ENCODE assay signal across 19 mouse cellular contexts in genomic region chr16:95717631-95718030, GRCm38 (mm10).
"Had no signal": no experiment of that assay in that cellular context is flagged by ENCODE, and none has a peak within 500 bp of the region (broad histone marks: within the 10 kb centered on the region; RNA-seq: fewer than 3 reads in every experiment).

No protein-coding gene starts in this region.

- ATAC-seq: liver, embryonic 12.5 days; midbrain, embryonic 15.5 days had no signal

- DNase-seq: kidney, adult 2 months; kidney, postnatal 14 days; left cerebral cortex, postnatal 4 days; liver; lung, adult 18-20 months; lung, postnatal 10 days; lung, postnatal 4 days; right cerebral cortex, postnatal 14 days; right cerebral cortex, postnatal 4 days; thymus, postnatal 25 days had no signal

- H3K9me3 ChIP-seq: liver, embryonic 12.5 days; liver, embryonic 15.5 days; lung, embryonic 15.5 days had no signal

- H3K27ac ChIP-seq: kidney, embryonic 15.5 days; limb, embryonic 13.5 days; liver, embryonic 12.5 days; liver, embryonic 15.5 days; lung, embryonic 15.5 days; midbrain, embryonic 12.5 days; midbrain, embryonic 15.5 days; neural tube, embryonic 12.5 days; neural tube, embryonic 15.5 days had no signal

- H3K4me3 ChIP-seq: kidney, embryonic 15.5 days; limb, embryonic 13.5 days; liver, embryonic 12.5 days; liver, embryonic 15.5 days; lung, embryonic 15.5 days; midbrain, embryonic 12.5 days; midbrain, embryonic 15.5 days; neural tube, embryonic 12.5 days; neural tube, embryonic 15.5 days had no signal

- H3K4me1 ChIP-seq: kidney, embryonic 15.5 days; limb, embryonic 13.5 days; liver, embryonic 12.5 days; liver, embryonic 15.5 days; lung, embryonic 15.5 days; midbrain, embryonic 12.5 days; midbrain, embryonic 15.5 days; neural tube, embryonic 12.5 days; neural tube, embryonic 15.5 days had no signal

- H3K4me2 ChIP-seq: kidney, embryonic 15.5 days; limb, embryonic 13.5 days; liver, embryonic 12.5 days; liver, embryonic 15.5 days; lung, embryonic 15.5 days; midbrain, embryonic 12.5 days; midbrain, embryonic 15.5 days; neural tube, embryonic 12.5 days; neural tube, embryonic 15.5 days had no signal

- H3K9ac ChIP-seq: kidney, embryonic 15.5 days; limb, embryonic 13.5 days; liver, embryonic 12.5 days; liver, embryonic 15.5 days; lung, embryonic 15.5 days; midbrain, embryonic 12.5 days; midbrain, embryonic 15.5 days; neural tube, embryonic 12.5 days; neural tube, embryonic 15.5 days had no signal

- H3K27me3 ChIP-seq: kidney, embryonic 15.5 days; limb, embryonic 13.5 days; liver, embryonic 12.5 days; liver, embryonic 15.5 days; lung, embryonic 15.5 days; midbrain, embryonic 12.5 days; midbrain, embryonic 15.5 days; neural tube, embryonic 12.5 days; neural tube, embryonic 15.5 days had no signal
